Mouse (Mus musculus): Measurements from ENCODE around the gene Lrrc8b. TPM values are rescaled to one million over a fixed set of nuclear protein-coding genes. Genes with fewer than 3 reads are reported as not detected.

The Lrrc8b gene
- polyA plus RNA-seq, 1 experiment from 2014 or later, result 5.4 TPM

- ATAC-seq (ENCODE audit: insufficient number of reproducible peaks, insufficient read depth, low FRiP score, low read depth), result no peak
- H3K4me2 ChIP-seq (ENCODE audit: low read length), result no peak overlapping the region
- H3K4me3 ChIP-seq (ENCODE audit: control insufficient read depth in 1 of 2, insufficient read depth in 1 of 2, low read depth in 1 of 2, low read length in 2 of 2), result no peak overlapping the region
- H3K9ac ChIP-seq (ENCODE audit: low read length), result no peak overlapping the region
- no peaks in the 10 kb centered on the region for H3K36me3 ChIP-seq (ENCODE audit: control insufficient read depth, insufficient read depth, low read length)
- H3K27ac ChIP-seq (replicated peaks in 1 of 2; ENCODE audit: control insufficient read depth in 1 of 2, insufficient read depth in 1 of 2, low read depth in 2 of 2, low read length in 2 of 2), result no peak overlapping the region
- H3K4me1 ChIP-seq (ENCODE audit: control insufficient read depth in 2 of 2, insufficient read depth in 2 of 2, low read length in 2 of 2), result no peaks in the 10 kb centered on the region
- H3K9me3 ChIP-seq (ENCODE audit: control insufficient read depth, low read length), result no peaks in the 10 kb centered on the region
- 89% methylated on average over 2 of the region's 2 CpGs for WGBS
- H3K27me3 ChIP-seq (ENCODE audit: control insufficient read depth, insufficient read depth, low read length), result no peaks in the 10 kb centered on the region
Observed at GRCm38 (mm10) chr5:105425587-105425986, 10.0 kb downstream of the Lrrc8b start.

GRCm38 (mm10) chr5:105427326-105427725, 11.8 kb downstream of the Lrrc8b start:
- no peak overlapping the region for H3K4me2 ChIP-seq (ENCODE audit: low read length)
- no peaks in the 10 kb centered on the region for H3K27me3 ChIP-seq (ENCODE audit: control insufficient read depth, insufficient read depth, low read length)
- H3K9me3 ChIP-seq (ENCODE audit: control insufficient read depth, low read length), result no peaks in the 10 kb centered on the region
- no peak overlapping the region for H3K4me3 ChIP-seq (ENCODE audit: control insufficient read depth in 1 of 2, insufficient read depth in 1 of 2, low read depth in 1 of 2, low read length in 2 of 2)
- H3K27ac ChIP-seq (replicated peaks in 1 of 2; ENCODE audit: control insufficient read depth in 1 of 2, insufficient read depth in 1 of 2, low read depth in 2 of 2, low read length in 2 of 2), result no peak overlapping the region
- H3K9ac ChIP-seq (ENCODE audit: low read length), result no peak overlapping the region
- H3K4me1 ChIP-seq (ENCODE audit: control insufficient read depth in 2 of 2, insufficient read depth in 2 of 2, low read length in 2 of 2), result no peaks in the 10 kb centered on the region
- WGBS, result 76% methylated on average over 7 of the region's 7 CpGs
- no peak for ATAC-seq (ENCODE audit: insufficient number of reproducible peaks, insufficient read depth, low FRiP score, low read depth)
- H3K36me3 ChIP-seq (ENCODE audit: control insufficient read depth, insufficient read depth, low read length), result no peaks in the 10 kb centered on the region

GRCm38 (mm10) chr5:105428265-105428974, 12.8 kb downstream of the Lrrc8b start:
- no peak overlapping the region for H3K4me2 ChIP-seq (ENCODE audit: low read length)
- H3K4me3 ChIP-seq (ENCODE audit: control insufficient read depth in 1 of 2, insufficient read depth in 1 of 2, low read depth in 1 of 2, low read length in 2 of 2), result no peak overlapping the region
- H3K36me3 ChIP-seq (ENCODE audit: control insufficient read depth, insufficient read depth, low read length), result no peaks in the 10 kb centered on the region
- H3K27ac ChIP-seq (replicated peaks in 1 of 2; ENCODE audit: control insufficient read depth in 1 of 2, insufficient read depth in 1 of 2, low read depth in 2 of 2, low read length in 2 of 2), result no peak overlapping the region
- H3K9me3 ChIP-seq (ENCODE audit: control insufficient read depth, low read length), result no peaks in the 10 kb centered on the region
- WGBS, result 62% methylated on average over 12 of the region's 12 CpGs
- H3K4me1 ChIP-seq (ENCODE audit: control insufficient read depth in 2 of 2, insufficient read depth in 2 of 2, low read length in 2 of 2), result no peaks in the 10 kb centered on the region
- H3K27me3 ChIP-seq (ENCODE audit: control insufficient read depth, insufficient read depth, low read length), result no peaks in the 10 kb centered on the region
- peak; percentile 43; the same call in 1 of the 2 replicates for ATAC-seq (ENCODE audit: insufficient number of reproducible peaks, insufficient read depth, low FRiP score, low read depth)
- H3K9ac ChIP-seq (ENCODE audit: low read length), result no peak overlapping the region

GRCm38 (mm10) chr5:105430148-105430547, 14.6 kb downstream of the Lrrc8b start:
- Histone ChIP-seq H3K36me3 (ENCODE audit: control insufficient read depth, insufficient read depth, low read length) (no peaks in the 10 kb centered on the region), H3K27ac (replicated peaks in 1 of 2; ENCODE audit: control insufficient read depth in 1 of 2, insufficient read depth in 1 of 2, low read depth in 2 of 2, low read length in 2 of 2) (no peak overlapping the region), H3K4me2 (ENCODE audit: low read length) (no peak overlapping the region), H3K4me3 (ENCODE audit: control insufficient read depth in 1 of 2, insufficient read depth in 1 of 2, low read depth in 1 of 2, low read length in 2 of 2) (no peak overlapping the region), H3K9me3 (ENCODE audit: control insufficient read depth, low read length) (no peaks in the 10 kb centered on the region), H3K4me1 (ENCODE audit: control insufficient read depth in 2 of 2, insufficient read depth in 2 of 2, low read length in 2 of 2) (peaks cover 0 to 4% of the 10 kb centered on the region in 2 experiments; a peak in 1 of 4 replicates), H3K27me3 (ENCODE audit: control insufficient read depth, insufficient read depth, low read length) (no peaks in the 10 kb centered on the region), H3K9ac (ENCODE audit: low read length) (no peak overlapping the region)
- 84% methylated on average over 8 of the region's 8 CpGs for WGBS
- ATAC-seq (ENCODE audit: insufficient number of reproducible peaks, insufficient read depth, low FRiP score, low read depth), result no peak

- Histone ChIP-seq H3K9ac (ENCODE audit: low read length) (no peak overlapping the region), H3K4me3 (ENCODE audit: control insufficient read depth in 1 of 2, insufficient read depth in 1 of 2, low read depth in 1 of 2, low read length in 2 of 2) (no peak overlapping the region), H3K4me2 (ENCODE audit: low read length) (no peak overlapping the region), H3K4me1 (ENCODE audit: control insufficient read depth in 2 of 2, insufficient read depth in 2 of 2, low read length in 2 of 2) (peaks cover 2 to 7% of the 10 kb centered on the region in 2 experiments; a peak in 3 of 4 replicates), H3K27me3 (ENCODE audit: control insufficient read depth, insufficient read depth, low read length) (no peaks in the 10 kb centered on the region), H3K9me3 (ENCODE audit: control insufficient read depth, low read length) (no peaks in the 10 kb centered on the region), H3K36me3 (ENCODE audit: control insufficient read depth, insufficient read depth, low read length) (no peaks in the 10 kb centered on the region), H3K27ac (replicated peaks in 1 of 2; ENCODE audit: control insufficient read depth in 1 of 2, insufficient read depth in 1 of 2, low read depth in 2 of 2, low read length in 2 of 2) (no peak overlapping the region)
- WGBS, result 77% methylated on average over 5 of the region's 5 CpGs
- ATAC-seq (ENCODE audit: insufficient number of reproducible peaks, insufficient read depth, low FRiP score, low read depth), result no peak
Observed at GRCm38 (mm10) chr5:105439608-105440007, 24.0 kb downstream of the Lrrc8b start.

- WGBS, result 58% methylated on average over 9 of the region's 9 CpGs
- ATAC-seq (ENCODE audit: insufficient number of reproducible peaks, insufficient read depth, low FRiP score, low read depth), result no peak
- Histone ChIP-seq H3K4me3 (ENCODE audit: control insufficient read depth in 1 of 2, insufficient read depth in 1 of 2, low read depth in 1 of 2, low read length in 2 of 2) (no peak overlapping the region), H3K9ac (ENCODE audit: low read length) (no peak overlapping the region), H3K9me3 (ENCODE audit: control insufficient read depth, low read length) (no peaks in the 10 kb centered on the region), H3K36me3 (ENCODE audit: control insufficient read depth, insufficient read depth, low read length) (no peaks in the 10 kb centered on the region), H3K4me2 (ENCODE audit: low read length) (no peak overlapping the region), H3K27me3 (ENCODE audit: control insufficient read depth, insufficient read depth, low read length) (no peaks in the 10 kb centered on the region), H3K27ac (replicated peaks in 1 of 2; ENCODE audit: control insufficient read depth in 1 of 2, insufficient read depth in 1 of 2, low read depth in 2 of 2, low read length in 2 of 2) (no peak overlapping the region), H3K4me1 (ENCODE audit: control insufficient read depth in 2 of 2, insufficient read depth in 2 of 2, low read length in 2 of 2) (0 out of 4 replicates have a peak, but pooled peaks cover 0 to 2% of the 10 kb centered on the region in 2 experiments)
Observed at GRCm38 (mm10) chr5:105440992-105441535, 25.5 kb downstream of the Lrrc8b start.

- H3K4me2 ChIP-seq (ENCODE audit: low read length), result no peak overlapping the region
- ATAC-seq (ENCODE audit: insufficient number of reproducible peaks, insufficient read depth, low FRiP score, low read depth), result no peak
Observed at GRCm38 (mm10) chr5:105442212-105443000, 26.8 kb downstream of the Lrrc8b start.

More at GRCm38 (mm10) chr5:105442212-105443000, 26.8 kb downstream of the Lrrc8b start:
- Histone ChIP-seq H3K4me3 (ENCODE audit: control insufficient read depth in 1 of 2, insufficient read depth in 1 of 2, low read depth in 1 of 2, low read length in 2 of 2) (no peak overlapping the region), H3K36me3 (ENCODE audit: control insufficient read depth, insufficient read depth, low read length) (no peaks in the 10 kb centered on the region), H3K4me1 (ENCODE audit: control insufficient read depth in 2 of 2, insufficient read depth in 2 of 2, low read length in 2 of 2) (0 out of 4 replicates have a peak, but pooled peaks cover 0 to 2% of the 10 kb centered on the region in 2 experiments), H3K27me3 (ENCODE audit: control insufficient read depth, insufficient read depth, low read length) (no peaks in the 10 kb centered on the region), H3K27ac (replicated peaks in 1 of 2; ENCODE audit: control insufficient read depth in 1 of 2, insufficient read depth in 1 of 2, low read depth in 2 of 2, low read length in 2 of 2) (no peak overlapping the region), H3K9me3 (ENCODE audit: control insufficient read depth, low read length) (no peaks in the 10 kb centered on the region), H3K9ac (ENCODE audit: low read length) (no peak overlapping the region)
- WGBS, result 47% methylated on average over 5 of the region's 5 CpGs
